Mouse (Mus musculus) embryonic facial prominence, embryonic 11.5 days (tissue): ENCODE measurements around the gene Prpf6. TPM values are rescaled to one million over a fixed set of nuclear protein-coding genes. Genes with fewer than 3 reads are reported as not detected.

Source experiments
- ATAC-seq: fragments of 200-750 bp; cut with Nextera tagmentation; replicated peaks from 2 replicates; pipeline ENCODE4 v1.8.0; 2017; ENCODE audit warnings: low read depth; ENCODE audit not compliant: insufficient number of reproducible peaks, low FRiP score, low TSS enrichment
- DNase-seq: peaks from one replicate; pipeline ENCODE4 v3.0.0-alpha.2; 2015; ENCODE audit warnings: low spot score
- H3K27ac ChIP-seq: fragments of 300-500 bp; sonication (generic); replicated peaks from 2 replicates; pipeline ENCODE4 v1.5.1; 2014; ENCODE audit warnings: mild to moderate bottlenecking, low read depth, low read length, control low read depth
- H3K27me3 ChIP-seq: fragments of 300-500 bp; sonication (generic); 2 replicates; pipeline ENCODE4 v1.6.1; 2014; ENCODE audit warnings: mild to moderate bottlenecking, low read length, moderate library complexity, mixed read lengths; ENCODE audit not compliant: control insufficient read depth, insufficient read depth
- H3K36me3 ChIP-seq: fragments of 300-500 bp; sonication (generic); replicated peaks from 2 replicates; pipeline ENCODE4 v1.6.1; 2014; ENCODE audit warnings: low read depth, mild to moderate bottlenecking, low read length, moderate library complexity, mixed read lengths; ENCODE audit not compliant: control insufficient read depth, insufficient read depth
- H3K4me1 ChIP-seq: fragments of 300-500 bp; sonication (generic); 2 replicates; pipeline ENCODE4 v1.6.1; 2014; ENCODE audit warnings: low read length, mixed read lengths; ENCODE audit not compliant: control insufficient read depth, insufficient read depth
- H3K4me2 ChIP-seq: fragments of 300-500 bp; sonication (generic); 2 replicates; pipeline ENCODE4 v1.6.1; 2014; ENCODE audit warnings: low read depth, mild to moderate bottlenecking, control low read depth, low read length, moderate library complexity
- H3K4me3 ChIP-seq: fragments of 300-500 bp; sonication (generic); 2 replicates; pipeline ENCODE4 v1.5.1; 2014; ENCODE audit warnings: low read depth, low read length, control low read depth
- H3K9ac ChIP-seq: fragments of 300-500 bp; sonication (generic); replicated peaks from 2 replicates; pipeline ENCODE4 v1.6.1; 2014; ENCODE audit warnings: mild to moderate bottlenecking, control low read depth, low read length
- H3K9me3 ChIP-seq: fragments of 300-500 bp; sonication (generic); replicated peaks from 2 replicates; pipeline ENCODE4 v1.6.1; 2016; ENCODE audit warnings: mild to moderate bottlenecking, low read length, inconsistent platforms, mixed read lengths; ENCODE audit not compliant: control insufficient read depth
- WGBS: fragments of 180-500 bp; shearing (Covaris S2); extraction: QIAGEN DNeasy Blood & Tissue Kit; methylation state at CpG from one replicate; pipeline ENCODE4 v1.1.7; 2014; 5-methylcytosine and 5-hydroxymethylcytosine counted together
- polyA plus RNA-seq: library from polyadenylated mRNA; unstranded; fragments of >200 nt; fragmentation: Nextera tagmentation; extraction: Ambion mirVana; gene quantifications from 2 replicates; pipeline ENCODE4 v1.2.1, GENCODE M21; 2014

The Prpf6 gene
- polyA plus RNA-seq = 79.0 and 80.3 TPM in 2 replicates

GRCm38 (mm10) chr2:181591528-181592085, at the start of gene Prpf6:
Prpf6 (plus strand) TSS chr2:181591868.
- H3K9ac ChIP-seq = peak within 1 kb of the TSS; percentile 90
- DNase-seq = peak; percentile 25
- peak within 1 kb of the TSS; percentile 56 for H3K27ac ChIP-seq
- peaks cover 14% of the 10 kb centered on the region for H3K36me3 ChIP-seq
- 11% methylated on average over 5 of the region's 5 CpGs for WGBS
- no peak for ATAC-seq
- H3K9me3 ChIP-seq = no peaks in the 10 kb centered on the region
- H3K27me3 ChIP-seq = no peaks in the 10 kb centered on the region
- H3K4me1 ChIP-seq = no peaks in the 10 kb centered on the region; the same call in 1 of the 2 replicates
- peak within 1 kb of the TSS; percentile 69 for H3K4me2 ChIP-seq
- H3K4me3 ChIP-seq = peak within 1 kb of the TSS; percentile 83

DNA sequence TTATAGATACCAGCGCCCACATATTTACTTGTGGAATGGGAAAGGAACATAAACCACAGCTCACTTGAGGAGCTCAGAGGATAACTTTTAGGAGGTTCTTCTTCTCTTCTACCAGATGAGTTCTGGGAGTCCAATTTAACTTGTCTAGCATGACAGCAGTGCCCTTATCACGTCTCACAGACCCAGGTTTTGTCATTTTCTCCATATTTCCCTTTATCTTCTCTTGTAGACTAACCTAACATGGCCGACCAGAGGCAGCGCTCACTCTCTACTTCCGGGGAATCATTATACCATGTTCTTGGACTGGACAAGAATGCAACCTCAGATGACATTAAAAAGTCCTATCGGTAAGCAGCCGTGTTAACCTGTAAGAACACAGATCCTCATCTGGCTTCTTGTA, 45.5 kb upstream of the Prpf6 start:
- H3K9ac ChIP-seq = no peak overlapping the region
- no peak overlapping the region for H3K4me2 ChIP-seq
- ATAC-seq (no peak), DNase-seq (no peak)
- H3K36me3 ChIP-seq = peaks cover 13% of the 10 kb centered on the region
- 95% methylated on average over 7 of the region's 7 CpGs for WGBS
- H3K9me3 ChIP-seq = no peaks in the 10 kb centered on the region
- H3K27ac ChIP-seq = no peak overlapping the region
- H3K4me3 ChIP-seq = no peak overlapping the region
- H3K27me3 ChIP-seq = no peaks in the 10 kb centered on the region
- H3K4me1 ChIP-seq = no peaks in the 10 kb centered on the region

GRCm38 (mm10) chr2:181548227-181548626, 43.4 kb upstream of the Prpf6 start:
- peaks cover 13% of the 10 kb centered on the region for H3K36me3 ChIP-seq
- WGBS = 85% methylated on average over 1 of the region's 1 CpGs

DNA sequence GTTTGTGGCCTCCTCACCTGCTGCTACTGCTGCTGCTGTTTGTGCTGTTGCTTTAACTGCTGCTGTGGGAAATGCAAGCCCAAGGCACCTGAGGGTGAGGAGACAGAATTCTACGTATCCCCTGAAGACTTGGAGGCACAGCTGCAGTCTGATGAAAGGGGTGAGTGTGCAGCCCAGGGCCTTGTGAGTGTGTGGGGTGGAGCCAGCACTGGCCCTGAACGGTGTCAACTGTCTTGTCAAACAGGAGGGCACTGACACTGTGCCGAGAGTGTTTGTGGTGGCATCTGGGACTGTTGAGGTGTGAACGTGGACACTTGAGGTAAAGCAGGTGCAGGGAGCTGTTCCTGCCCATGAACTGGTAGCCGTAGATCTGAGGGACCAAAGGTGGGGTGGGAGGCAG, 43.0 kb upstream of the Prpf6 start:
- ATAC-seq = no peak
- peaks cover 13% of the 10 kb centered on the region for H3K36me3 ChIP-seq

More at GRCm38 (mm10) chr2:181548227-181548626, 43.4 kb upstream of the Prpf6 start:
- Histone ChIP-seq H3K27ac (no peak overlapping the region), H3K9me3 (no peaks in the 10 kb centered on the region), H3K27me3 (no peaks in the 10 kb centered on the region), H3K9ac (no peak overlapping the region), H3K4me3 (no peak overlapping the region), H3K4me2 (no peak overlapping the region), H3K4me1 (no peaks in the 10 kb centered on the region)
- ATAC-seq (no peak), DNase-seq (no peak)

DNA sequence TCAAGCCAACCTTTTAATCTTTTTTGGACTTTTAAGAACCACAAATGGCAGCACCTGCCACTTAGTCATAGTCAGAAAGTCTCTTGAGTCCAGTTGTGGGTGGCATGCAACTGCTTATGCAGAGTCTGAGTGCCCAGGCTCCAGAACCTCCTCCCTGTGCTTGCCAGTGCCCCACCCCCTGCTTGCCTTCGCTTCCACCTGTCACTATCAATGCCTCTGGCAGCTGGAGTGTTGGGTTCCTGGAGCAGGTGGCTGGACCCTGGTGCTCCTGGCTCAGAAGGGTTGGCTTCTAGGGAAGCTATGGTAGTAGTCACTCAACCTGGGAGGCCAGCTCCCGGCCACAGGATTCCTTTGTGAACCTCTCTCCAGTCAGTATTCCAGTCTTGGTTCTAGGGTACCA, 41.4 kb upstream of the Prpf6 start:
- Histone ChIP-seq H3K36me3 (peaks cover 13% of the 10 kb centered on the region), H3K4me1 (no peaks in the 10 kb centered on the region), H3K9ac (no peak overlapping the region), H3K4me2 (no peak overlapping the region), H3K4me3 (no peak overlapping the region), H3K9me3 (no peaks in the 10 kb centered on the region), H3K27me3 (no peaks in the 10 kb centered on the region), H3K27ac (no peak overlapping the region)
- 81% methylated on average over 2 of the region's 2 CpGs for WGBS
- ATAC-seq (no peak), DNase-seq (no peak)

More for the DNA sequence above, 43.0 kb upstream of the Prpf6 start:
- Histone ChIP-seq H3K27me3 (no peaks in the 10 kb centered on the region), H3K27ac (no peak overlapping the region), H3K4me3 (no peak overlapping the region), H3K9me3 (no peaks in the 10 kb centered on the region), H3K4me1 (no peaks in the 10 kb centered on the region), H3K4me2 (no peak overlapping the region), H3K9ac (no peak overlapping the region)
- WGBS = 94% methylated on average over 5 of the region's 5 CpGs
- no peak for DNase-seq

DNA sequence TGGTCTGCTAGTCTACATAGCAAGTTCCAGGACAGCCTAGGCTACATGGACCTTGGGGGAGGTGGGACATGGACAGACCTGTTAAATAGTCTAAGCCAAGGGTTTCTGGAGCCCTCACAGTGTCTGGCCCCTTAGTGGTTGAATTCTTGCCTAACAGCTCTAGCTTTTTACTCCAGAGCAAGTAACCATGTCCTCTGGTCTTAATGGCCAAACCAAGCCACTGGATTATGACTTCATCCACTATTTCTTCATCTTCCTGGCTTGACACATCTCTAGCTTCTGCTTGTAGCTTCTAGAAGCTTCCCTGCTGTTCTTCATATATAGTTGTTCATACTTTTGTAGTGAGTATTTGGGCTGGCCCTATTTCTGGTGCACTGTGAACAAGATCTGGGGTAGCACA, 37.9 kb upstream of the Prpf6 start:
- ATAC-seq = no peak
- peaks cover 13% of the 10 kb centered on the region for H3K36me3 ChIP-seq

DNA sequence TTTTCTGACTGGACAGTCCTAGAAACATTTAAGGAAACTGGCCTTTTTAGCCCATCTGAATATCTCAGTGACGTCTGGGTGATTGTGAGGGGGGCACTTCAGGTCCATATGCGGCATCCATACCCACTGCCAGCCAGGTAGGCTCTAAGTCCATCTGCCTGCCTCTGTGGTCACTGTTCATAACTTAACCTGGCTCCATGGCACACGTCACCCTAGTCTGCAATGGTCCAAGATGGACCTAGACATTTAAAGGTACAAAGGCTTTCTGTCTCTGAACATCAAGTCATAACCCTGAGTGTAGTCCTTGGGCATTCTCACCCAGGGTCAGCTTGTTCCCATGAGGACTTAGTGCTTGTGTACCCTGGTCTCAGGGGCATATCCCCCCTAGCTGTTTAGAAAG, 24.3 kb upstream of the Prpf6 start:
- Histone ChIP-seq H3K4me3 (no peak overlapping the region), H3K27ac (no peak overlapping the region), H3K4me2 (no peak overlapping the region), H3K36me3 (no peaks in the 10 kb centered on the region), H3K27me3 (no peaks in the 10 kb centered on the region), H3K9ac (no peak overlapping the region), H3K4me1 (no peaks in the 10 kb centered on the region), H3K9me3 (no peaks in the 10 kb centered on the region)
- ATAC-seq = no peak
- DNase-seq = no peak
- 82% methylated on average over 3 of the region's 3 CpGs for WGBS

More for the DNA sequence above, 37.9 kb upstream of the Prpf6 start:
- no peak overlapping the region for H3K4me2 ChIP-seq
- no peaks in the 10 kb centered on the region for H3K9me3 ChIP-seq
- H3K27me3 ChIP-seq = no peaks in the 10 kb centered on the region
- DNase-seq = no peak
- no peak overlapping the region for H3K9ac ChIP-seq
- no peak overlapping the region for H3K4me3 ChIP-seq
- H3K4me1 ChIP-seq = no peaks in the 10 kb centered on the region
- no peak overlapping the region for H3K27ac ChIP-seq

GRCm38 (mm10) chr2:181568272-181569008, 23.2 kb upstream of the Prpf6 start:
- H3K9ac ChIP-seq = no peak overlapping the region
- no peak for ATAC-seq
- no peaks in the 10 kb centered on the region for H3K4me1 ChIP-seq
- H3K36me3 ChIP-seq = no peaks in the 10 kb centered on the region
- no peak overlapping the region for H3K4me3 ChIP-seq
- no peak overlapping the region for H3K27ac ChIP-seq
- H3K27me3 ChIP-seq = no peaks in the 10 kb centered on the region
- no peaks in the 10 kb centered on the region for H3K9me3 ChIP-seq
- 83% methylated on average over 7 of the region's 7 CpGs for WGBS
- H3K4me2 ChIP-seq = no peak overlapping the region
- peak; percentile 63 for DNase-seq
